Mouse (Mus musculus): ENCODE measurements around the gene Eps8. TPM values are rescaled to one million over a fixed set of nuclear protein-coding genes. Genes with fewer than 3 reads are reported as not detected.

Eps8 gene
- polyA plus RNA-seq, 1 experiment from 2014 or later, result 18.7 TPM

DNA sequence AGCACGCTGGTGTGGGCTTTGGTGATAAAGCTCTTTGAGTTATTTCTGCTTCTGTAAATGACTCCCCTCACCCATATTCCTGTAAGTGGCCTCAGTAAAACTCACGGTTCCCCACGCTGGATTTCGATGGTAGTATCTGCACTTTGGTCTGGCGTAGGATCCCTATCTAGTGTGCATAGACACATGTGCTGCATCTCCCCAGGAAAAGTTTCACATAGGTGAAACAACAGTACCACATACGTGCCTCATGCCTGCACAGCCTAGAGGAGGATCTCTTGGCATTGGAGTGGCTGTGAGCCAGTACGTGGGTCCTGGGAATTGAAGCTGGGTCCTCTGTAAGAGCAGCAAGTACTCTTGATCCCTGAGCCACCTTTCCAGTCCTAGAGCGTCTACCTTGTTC is 121.9 kb downstream of the Eps8 start:
- no peak overlapping the region for H3K4me2 ChIP-seq
- no peaks in the 10 kb centered on the region for H3K36me3 ChIP-seq (ENCODE audit: control insufficient read depth, insufficient read depth, low read length)
- H3K27ac ChIP-seq (ENCODE audit: low read depth, low read length), result no peak overlapping the region
- ATAC-seq (replicated peaks; ENCODE audit: insufficient number of reproducible peaks, low FRiP score, low TSS enrichment), result no peak
- H3K9me3 ChIP-seq (replicated peaks; ENCODE audit: control insufficient read depth, low read length), result no peaks in the 10 kb centered on the region
- 86% methylated on average over 8 of the region's 8 CpGs for WGBS (ENCODE audit: insufficient replicate concordance)
- no peaks in the 10 kb centered on the region for H3K27me3 ChIP-seq (ENCODE audit: control insufficient read depth, insufficient read depth, low read length)
- H3K4me1 ChIP-seq (ENCODE audit: control insufficient read depth, insufficient read depth, low read length), result no peaks in the 10 kb centered on the region
- no peak overlapping the region for H3K9ac ChIP-seq (ENCODE audit: low read depth, low read length)
- H3K4me3 ChIP-seq (ENCODE audit: low read depth, low read length), result no peak overlapping the region

DNA sequence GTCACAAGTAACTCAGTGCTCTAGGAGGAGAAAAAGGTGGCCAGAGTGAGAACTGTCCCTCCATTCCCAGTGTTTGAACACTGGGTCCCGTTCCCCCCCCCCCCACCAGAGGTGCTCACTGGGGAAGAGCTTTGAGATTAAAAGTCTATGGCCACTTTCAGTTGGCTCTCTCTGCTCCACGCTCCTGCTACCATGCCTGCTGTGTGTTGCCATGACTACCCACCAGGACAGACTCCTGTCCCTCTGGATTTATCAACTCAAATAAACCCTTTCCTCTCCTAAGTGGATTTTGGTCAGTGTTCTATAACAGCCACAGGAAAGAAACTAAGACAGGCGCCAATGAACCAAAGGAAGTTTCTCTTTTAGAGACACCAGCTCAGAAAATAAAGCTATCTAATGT is 128.9 kb downstream of the Eps8 start:
- H3K9ac ChIP-seq (ENCODE audit: low read depth, low read length), result no peak overlapping the region
- 17% methylated on average over 3 of the region's 3 CpGs for WGBS (ENCODE audit: insufficient replicate concordance)
- no peaks in the 10 kb centered on the region for H3K4me1 ChIP-seq (ENCODE audit: control insufficient read depth, insufficient read depth, low read length)
- H3K4me3 ChIP-seq (ENCODE audit: low read depth, low read length), result no peak overlapping the region
- H3K27ac ChIP-seq (ENCODE audit: low read depth, low read length), result no peak overlapping the region
- no peaks in the 10 kb centered on the region for H3K27me3 ChIP-seq (ENCODE audit: control insufficient read depth, insufficient read depth, low read length)
- no peaks in the 10 kb centered on the region for H3K36me3 ChIP-seq (ENCODE audit: control insufficient read depth, insufficient read depth, low read length)
- no peak overlapping the region for H3K4me2 ChIP-seq
- no peaks in the 10 kb centered on the region for H3K9me3 ChIP-seq (replicated peaks; ENCODE audit: control insufficient read depth, low read length)
- ATAC-seq (replicated peaks; ENCODE audit: insufficient number of reproducible peaks, low FRiP score, low TSS enrichment), result no peak

DNA sequence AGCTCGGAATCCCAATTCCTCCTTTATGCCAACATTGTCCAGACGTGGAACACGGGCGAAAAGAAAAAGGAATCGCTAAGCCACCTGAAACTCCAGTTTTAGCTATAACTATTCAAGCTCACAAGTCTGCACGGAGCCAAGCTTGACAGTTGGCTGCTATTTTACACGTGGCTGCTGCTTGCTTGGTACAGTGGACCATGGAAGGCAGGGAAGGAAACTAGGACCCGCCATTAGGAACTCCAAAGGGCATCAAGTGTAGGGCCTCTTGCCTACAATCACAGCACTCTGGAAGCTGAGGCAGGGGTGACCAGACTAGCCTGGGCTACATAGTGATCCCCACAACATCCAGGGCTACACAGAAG is 134.4 kb downstream of the Eps8 start:
- H3K9ac ChIP-seq (ENCODE audit: low read depth, low read length), result no peak overlapping the region
- no peaks in the 10 kb centered on the region for H3K36me3 ChIP-seq (ENCODE audit: control insufficient read depth, insufficient read depth, low read length)
- no peak for ATAC-seq (replicated peaks; ENCODE audit: insufficient number of reproducible peaks, low FRiP score, low TSS enrichment)
- H3K4me2 ChIP-seq, result no peak overlapping the region
- H3K4me3 ChIP-seq (ENCODE audit: low read depth, low read length), result no peak overlapping the region
- 82% methylated on average over 8 of the region's 8 CpGs for WGBS (ENCODE audit: insufficient replicate concordance)
- no peaks in the 10 kb centered on the region for H3K27me3 ChIP-seq (ENCODE audit: control insufficient read depth, insufficient read depth, low read length)
- H3K4me1 ChIP-seq (ENCODE audit: control insufficient read depth, insufficient read depth, low read length), result no peaks in the 10 kb centered on the region
- H3K27ac ChIP-seq (ENCODE audit: low read depth, low read length), result no peak overlapping the region
- H3K9me3 ChIP-seq (replicated peaks; ENCODE audit: control insufficient read depth, low read length), result no peaks in the 10 kb centered on the region

GRCm38 (mm10) chr6:137519529-137520342 is 134.9 kb downstream of the Eps8 start:
- no peak for ATAC-seq (replicated peaks; ENCODE audit: insufficient number of reproducible peaks, low FRiP score, low TSS enrichment)

GRCm38 (mm10) chr6:137514872-137515271 is 139.8 kb downstream of the Eps8 start:
- no peaks in the 10 kb centered on the region for H3K4me1 ChIP-seq (ENCODE audit: control insufficient read depth, insufficient read depth, low read length)
- no peaks in the 10 kb centered on the region for H3K27me3 ChIP-seq (ENCODE audit: control insufficient read depth, insufficient read depth, low read length)
- H3K36me3 ChIP-seq (ENCODE audit: control insufficient read depth, insufficient read depth, low read length), result no peaks in the 10 kb centered on the region
- WGBS (ENCODE audit: insufficient replicate concordance), result 78% methylated on average over 4 of the region's 4 CpGs
- no peak overlapping the region for H3K4me3 ChIP-seq (ENCODE audit: low read depth, low read length)
- no peak overlapping the region for H3K4me2 ChIP-seq
- no peak for ATAC-seq (replicated peaks; ENCODE audit: insufficient number of reproducible peaks, low FRiP score, low TSS enrichment)
- no peak overlapping the region for H3K27ac ChIP-seq (ENCODE audit: low read depth, low read length)
- no peaks in the 10 kb centered on the region for H3K9me3 ChIP-seq (replicated peaks; ENCODE audit: control insufficient read depth, low read length)
- no peak overlapping the region for H3K9ac ChIP-seq (ENCODE audit: low read depth, low read length)

More at GRCm38 (mm10) chr6:137519529-137520342, 134.9 kb downstream of the Eps8 start:
- WGBS (ENCODE audit: insufficient replicate concordance), result 79% methylated on average over 11 of the region's 11 CpGs
- H3K9ac ChIP-seq (ENCODE audit: low read depth, low read length), result no peak overlapping the region
- H3K4me2 ChIP-seq, result no peak overlapping the region
- no peak overlapping the region for H3K27ac ChIP-seq (ENCODE audit: low read depth, low read length)
- H3K36me3 ChIP-seq (ENCODE audit: control insufficient read depth, insufficient read depth, low read length), result no peaks in the 10 kb centered on the region
- H3K9me3 ChIP-seq (replicated peaks; ENCODE audit: control insufficient read depth, low read length), result no peaks in the 10 kb centered on the region
- no peak overlapping the region for H3K4me3 ChIP-seq (ENCODE audit: low read depth, low read length)
- H3K27me3 ChIP-seq (ENCODE audit: control insufficient read depth, insufficient read depth, low read length), result no peaks in the 10 kb centered on the region
- H3K4me1 ChIP-seq (ENCODE audit: control insufficient read depth, insufficient read depth, low read length), result no peaks in the 10 kb centered on the region

- no peak overlapping the region for H3K27ac ChIP-seq (ENCODE audit: low read depth, low read length)
Observed at GRCm38 (mm10) chr6:137512753-137513152, 141.9 kb downstream of the Eps8 start.

GRCm38 (mm10) chr6:137509341-137510045 is 145.2 kb downstream of the Eps8 start:
- Histone ChIP-seq H3K27me3 (ENCODE audit: control insufficient read depth, insufficient read depth, low read length) (no peaks in the 10 kb centered on the region), H3K4me1 (ENCODE audit: control insufficient read depth, insufficient read depth, low read length) (no peaks in the 10 kb centered on the region; the same call in 1 of the 2 replicates), H3K36me3 (ENCODE audit: control insufficient read depth, insufficient read depth, low read length) (no peaks in the 10 kb centered on the region), H3K9me3 (replicated peaks; ENCODE audit: control insufficient read depth, low read length) (no peaks in the 10 kb centered on the region), H3K4me3 (ENCODE audit: low read depth, low read length) (no peak overlapping the region), H3K27ac (ENCODE audit: low read depth, low read length) (no peak overlapping the region), H3K4me2 (no peak overlapping the region), H3K9ac (ENCODE audit: low read depth, low read length) (no peak overlapping the region)
- ATAC-seq (replicated peaks; ENCODE audit: insufficient number of reproducible peaks, low FRiP score, low TSS enrichment), result no peak; the same call in 1 of the 2 replicates
- 60% methylated on average over 14 of the region's 14 CpGs for WGBS (ENCODE audit: insufficient replicate concordance)

More at GRCm38 (mm10) chr6:137512753-137513152, 141.9 kb downstream of the Eps8 start:
- H3K9me3 ChIP-seq (replicated peaks; ENCODE audit: control insufficient read depth, low read length), result no peaks in the 10 kb centered on the region
- no peaks in the 10 kb centered on the region for H3K4me1 ChIP-seq (ENCODE audit: control insufficient read depth, insufficient read depth, low read length)
- H3K4me2 ChIP-seq, result no peak overlapping the region
- no peak overlapping the region for H3K9ac ChIP-seq (ENCODE audit: low read depth, low read length)
- no peaks in the 10 kb centered on the region for H3K27me3 ChIP-seq (ENCODE audit: control insufficient read depth, insufficient read depth, low read length)
- ATAC-seq (replicated peaks; ENCODE audit: insufficient number of reproducible peaks, low FRiP score, low TSS enrichment), result peak; percentile 55; the same call in 1 of the 2 replicates
- no peak overlapping the region for H3K4me3 ChIP-seq (ENCODE audit: low read depth, low read length)
- no peaks in the 10 kb centered on the region for H3K36me3 ChIP-seq (ENCODE audit: control insufficient read depth, insufficient read depth, low read length)
- WGBS (ENCODE audit: insufficient replicate concordance), result 31% methylated on average over 5 of the region's 5 CpGs

DNA sequence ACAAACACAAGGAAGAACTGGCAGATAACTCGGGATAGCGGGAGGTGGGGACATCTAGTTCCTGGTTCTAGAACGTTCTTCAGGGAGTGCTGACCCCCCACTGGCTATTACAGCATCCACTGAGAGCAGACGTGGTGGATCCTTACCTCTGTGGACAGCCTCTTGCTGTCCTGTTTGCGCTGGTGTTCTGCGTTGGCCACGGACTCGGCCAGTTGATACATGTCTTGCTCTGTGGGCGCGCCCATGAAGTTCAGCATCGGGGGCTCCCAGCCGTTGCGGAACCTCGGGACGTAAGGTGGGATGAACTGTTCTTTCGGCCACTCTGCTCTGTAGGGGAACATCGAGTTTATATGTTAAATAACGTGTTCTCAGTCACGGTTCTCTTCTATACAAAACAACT is 145.7 kb downstream of the Eps8 start:
- H3K9me3 ChIP-seq (replicated peaks; ENCODE audit: control insufficient read depth, low read length), result no peaks in the 10 kb centered on the region
- no peak overlapping the region for H3K4me3 ChIP-seq (ENCODE audit: low read depth, low read length)
- no peak for ATAC-seq (replicated peaks; ENCODE audit: insufficient number of reproducible peaks, low FRiP score, low TSS enrichment)
- WGBS (ENCODE audit: insufficient replicate concordance), result 93% methylated on average over 19 of the region's 19 CpGs
- H3K4me2 ChIP-seq, result no peak overlapping the region
- no peaks in the 10 kb centered on the region for H3K36me3 ChIP-seq (ENCODE audit: control insufficient read depth, insufficient read depth, low read length)
- no peaks in the 10 kb centered on the region for H3K27me3 ChIP-seq (ENCODE audit: control insufficient read depth, insufficient read depth, low read length)
- no peaks in the 10 kb centered on the region; the same call in 1 of the 2 replicates for H3K4me1 ChIP-seq (ENCODE audit: control insufficient read depth, insufficient read depth, low read length)
- no peak overlapping the region for H3K27ac ChIP-seq (ENCODE audit: low read depth, low read length)
- no peak overlapping the region for H3K9ac ChIP-seq (ENCODE audit: low read depth, low read length)
